Mouse (Mus musculus) adrenal gland, postnatal 25 days (tissue): ENCODE results near the gene Fez2. TPM values are rescaled to one million over a fixed set of nuclear protein-coding genes. Genes with fewer than 3 reads are reported as not detected.
A peak's percentile ranks its signal among the peaks of the same experiment; 100 is the strongest.

Experiments
- DNase-seq: peaks from one replicate; pipeline ENCODE4 v3.0.0; 2021; ENCODE audit warnings: mixed read lengths
- total RNA-seq: library from RNA; stranded (reverse); gene quantifications from 2 replicates; pipeline ENCODE4 v1.2.3, GENCODE M21; 2021

Fez2 gene
- total RNA-seq, 1 experiment from 2014 or later, result 59.3 TPM

DNA sequence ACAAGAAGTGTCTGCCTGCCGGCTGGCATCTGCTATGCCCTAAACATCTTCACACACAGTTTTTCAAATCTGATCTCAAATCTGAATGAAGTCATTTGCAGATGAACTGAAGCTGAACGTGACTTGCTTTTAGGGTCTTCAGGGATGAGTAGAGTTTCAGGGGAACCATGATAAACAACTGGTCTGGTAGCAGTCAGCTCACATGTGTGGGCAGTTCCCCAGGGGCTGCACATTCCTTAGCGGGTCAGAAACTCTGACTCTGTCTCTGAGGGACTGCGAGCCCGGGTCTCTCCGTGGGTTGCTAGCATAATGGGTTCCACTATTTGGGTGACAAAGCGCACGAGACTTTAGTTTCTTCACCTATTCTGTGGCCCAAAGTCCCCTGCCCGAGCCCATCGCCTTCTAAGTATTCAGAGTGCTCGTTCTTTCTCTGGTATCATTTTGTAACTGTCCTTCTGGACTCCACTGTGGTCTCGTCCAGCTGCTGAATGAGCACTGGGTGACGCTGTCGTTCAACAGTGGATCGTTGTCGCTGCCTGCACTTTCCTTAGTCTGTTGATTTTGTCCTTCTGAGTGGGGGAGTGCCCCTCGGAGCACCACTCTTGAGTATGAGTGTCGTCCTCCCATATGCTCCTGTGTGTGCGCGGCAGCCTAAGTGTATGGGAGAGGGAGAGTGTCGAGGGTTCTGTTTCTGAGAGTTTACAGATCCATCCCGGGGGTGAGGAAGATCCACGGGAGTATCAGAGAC is 53.2 kb downstream of the Fez2 start:
- DNase-seq, result no peak

DNA sequence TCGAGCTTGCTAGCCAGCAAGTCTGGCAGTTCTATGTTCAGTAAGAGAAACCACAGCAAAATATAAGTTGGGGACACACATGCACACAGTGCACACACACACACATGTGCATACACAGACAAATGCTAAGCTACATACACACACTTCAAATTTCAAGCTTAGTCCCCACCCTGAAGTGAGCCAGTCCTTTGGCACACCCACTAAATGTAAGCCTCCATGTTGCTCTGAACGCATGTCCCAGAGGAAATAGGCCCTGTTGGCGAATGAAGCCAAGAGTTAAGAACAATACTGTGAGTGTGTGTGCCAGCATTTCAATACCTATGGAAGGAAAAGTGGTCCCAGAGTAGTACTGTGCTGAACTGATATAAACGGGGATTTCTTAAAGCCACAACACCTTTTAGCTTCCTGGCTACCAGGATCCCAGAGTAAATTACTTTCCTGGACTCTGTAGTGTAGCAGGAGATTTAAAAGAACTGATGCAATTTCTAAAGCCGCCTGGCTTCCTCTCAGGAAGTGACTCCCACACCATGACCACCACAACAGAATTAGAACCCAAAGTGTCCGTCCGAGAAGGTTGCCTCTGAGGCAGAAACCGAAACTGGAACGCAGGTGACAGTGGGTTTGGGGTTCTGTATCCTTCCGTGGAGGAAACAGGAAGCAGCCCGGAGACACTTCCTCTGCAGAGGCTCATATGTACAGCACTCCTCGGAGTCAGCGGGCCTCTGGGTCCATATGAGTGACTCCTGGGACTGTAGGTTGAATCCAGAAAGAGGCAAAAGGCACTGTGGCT is 55.8 kb downstream of the Fez2 start:
- no peak for DNase-seq

DNA sequence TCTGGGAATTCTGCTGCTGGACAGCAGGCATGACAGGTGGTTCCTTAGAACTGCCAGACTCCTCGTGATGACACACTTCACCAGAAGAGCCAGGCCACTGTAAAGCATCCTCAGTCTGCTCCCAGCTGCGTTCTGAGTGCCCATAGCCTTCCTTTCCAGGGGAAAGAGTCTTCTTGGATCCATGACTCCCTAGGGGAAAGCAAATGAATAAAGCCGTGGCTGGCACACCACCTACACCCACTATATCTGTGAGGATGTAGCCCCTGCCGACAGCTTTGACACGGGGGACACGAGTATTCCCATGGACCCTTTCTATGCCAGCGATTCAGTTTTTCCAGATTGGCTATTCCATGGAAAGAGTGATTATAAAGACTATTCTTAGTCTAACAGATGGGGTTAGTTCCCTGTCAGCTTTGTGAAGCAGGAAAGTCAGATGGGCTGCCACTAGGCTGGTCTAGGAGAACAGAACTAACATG is 59.7 kb downstream of the Fez2 start:
- DNase-seq, result no peak

DNA sequence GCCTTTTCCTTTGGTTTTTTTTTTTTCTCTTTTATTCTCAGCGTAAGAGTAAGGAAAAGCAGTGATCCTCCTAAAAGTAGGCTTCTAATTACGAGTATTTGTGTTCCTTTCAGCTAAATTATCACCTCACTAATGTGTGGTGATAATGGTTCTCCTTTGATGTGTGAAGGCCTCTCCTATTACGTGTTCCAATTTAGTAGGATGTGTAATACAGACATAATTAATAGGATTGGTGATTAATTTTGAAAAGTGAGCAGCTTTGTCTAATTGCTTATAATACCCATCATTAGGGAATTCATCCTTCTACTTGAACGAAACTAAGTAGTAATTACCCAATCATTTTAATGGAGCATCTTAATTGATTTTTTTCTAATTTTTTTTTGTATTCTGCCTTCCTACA is 60.2 kb downstream of the Fez2 start:
- DNase-seq, result no peak

DNA sequence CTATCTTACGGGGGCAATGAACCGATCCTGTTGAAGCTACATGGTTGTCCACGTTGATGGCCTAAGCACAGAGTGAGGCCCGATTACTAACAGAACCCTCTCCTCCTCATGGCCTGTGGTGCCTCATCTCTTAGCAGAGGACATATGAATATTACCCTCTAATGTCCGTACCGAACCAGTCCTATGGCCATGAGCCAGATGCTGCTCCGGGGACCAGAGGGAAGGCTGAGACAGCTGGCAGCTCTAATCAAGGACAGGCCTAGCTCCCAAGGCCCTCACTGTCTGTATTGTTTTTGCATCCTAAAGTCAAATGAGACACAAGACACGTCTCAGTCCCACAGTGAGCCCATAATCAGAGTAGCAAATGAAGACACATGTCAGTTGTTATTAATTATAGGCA is 62.3 kb downstream of the Fez2 start:
- DNase-seq, result peak; percentile 16

DNA sequence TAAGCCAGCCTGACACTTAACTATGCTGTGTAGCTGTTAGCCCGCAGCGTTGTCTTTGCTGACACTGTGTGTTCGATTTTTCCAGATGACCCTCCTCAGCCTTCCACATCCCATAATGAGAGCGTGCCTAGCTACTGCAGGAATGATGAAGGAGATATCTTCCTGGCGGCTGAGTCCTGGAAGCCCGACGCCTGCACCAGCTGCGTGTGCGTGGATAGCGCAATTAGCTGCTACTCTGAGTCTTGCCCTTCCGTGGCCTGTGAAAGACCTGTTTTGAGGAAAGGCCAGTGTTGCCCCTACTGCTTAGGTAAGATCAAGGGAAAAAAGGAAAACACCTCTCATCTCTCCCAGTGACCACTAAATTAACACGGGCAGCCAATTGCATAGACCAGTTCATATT is 63.1 kb downstream of the Fez2 start:
- DNase-seq, result no peak

DNA sequence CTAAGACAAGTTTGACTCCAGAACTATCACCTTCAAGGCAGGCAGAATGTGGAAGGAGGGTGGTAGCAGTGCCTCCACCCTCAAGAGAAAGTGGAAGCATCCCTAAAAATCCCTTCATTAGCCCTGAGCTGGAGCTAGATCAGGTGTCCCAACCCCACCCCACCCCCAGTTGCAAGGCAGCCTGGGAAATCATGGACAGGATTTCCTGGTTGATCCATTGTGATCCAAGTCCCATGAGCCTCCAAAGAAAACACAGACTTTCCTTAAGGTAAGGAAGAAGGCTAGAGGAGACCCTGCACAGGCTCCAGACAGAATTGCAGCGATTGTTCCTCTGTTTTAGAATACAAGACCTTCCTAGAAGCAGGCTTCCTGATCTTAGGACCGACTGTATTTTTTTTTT is 63.5 kb downstream of the Fez2 start:
- DNase-seq, result no peak

DNA sequence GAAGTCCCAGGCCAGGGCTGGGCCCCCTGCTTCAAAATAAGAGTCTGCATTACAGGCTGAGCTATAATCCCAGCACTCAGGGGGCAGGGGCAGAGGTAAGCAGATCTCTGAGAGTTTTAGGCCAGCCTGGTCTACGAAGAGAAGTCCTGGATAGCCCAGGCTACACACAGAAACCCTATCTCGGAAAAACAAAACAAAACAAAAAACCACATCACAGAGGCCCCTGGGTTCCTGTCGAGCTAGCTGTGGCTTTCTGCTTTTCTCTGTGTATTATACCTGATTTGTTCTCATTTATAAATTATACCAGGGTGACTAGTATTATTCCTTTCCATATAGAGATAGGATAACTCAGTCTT is 65.5 kb downstream of the Fez2 start:
- no peak for DNase-seq

DNA sequence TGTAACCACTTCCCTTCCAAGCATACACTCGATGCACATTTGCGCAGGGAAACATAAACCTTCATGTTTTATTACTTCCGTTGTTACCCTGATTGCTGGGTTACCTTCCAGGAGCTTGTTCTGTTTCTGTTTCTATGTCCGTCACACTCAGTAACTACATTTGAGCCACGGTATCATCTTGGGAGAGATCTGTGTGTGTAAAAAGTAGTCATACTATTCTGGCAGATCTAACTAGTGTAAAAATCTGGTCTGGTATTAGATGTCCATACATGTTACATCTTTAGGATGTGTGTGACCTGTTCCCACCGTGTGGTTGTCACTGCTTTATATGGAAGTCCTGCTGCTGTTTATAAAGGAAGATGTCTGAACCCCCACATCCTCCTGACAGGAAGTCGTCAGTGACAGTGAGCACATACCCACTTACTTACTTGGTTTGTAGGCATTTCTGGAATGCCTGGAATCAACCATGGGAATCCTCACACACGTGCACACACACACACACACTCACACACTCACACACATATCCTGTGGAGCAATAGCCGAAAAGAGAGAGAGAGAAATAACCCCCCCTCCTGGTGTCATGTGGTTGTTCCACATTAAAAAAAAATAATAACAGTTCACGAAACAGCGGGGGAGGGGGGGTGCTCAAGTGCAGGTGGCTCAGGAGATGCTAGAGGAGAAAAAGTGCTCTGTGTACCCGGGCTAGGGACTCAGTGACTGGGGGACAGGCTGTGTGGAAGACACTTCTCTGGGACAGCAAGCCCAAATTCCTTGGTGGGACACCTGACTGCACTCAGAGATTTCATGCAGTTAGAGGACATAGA is 66.1 kb downstream of the Fez2 start:
- DNase-seq, result no peak

DNA sequence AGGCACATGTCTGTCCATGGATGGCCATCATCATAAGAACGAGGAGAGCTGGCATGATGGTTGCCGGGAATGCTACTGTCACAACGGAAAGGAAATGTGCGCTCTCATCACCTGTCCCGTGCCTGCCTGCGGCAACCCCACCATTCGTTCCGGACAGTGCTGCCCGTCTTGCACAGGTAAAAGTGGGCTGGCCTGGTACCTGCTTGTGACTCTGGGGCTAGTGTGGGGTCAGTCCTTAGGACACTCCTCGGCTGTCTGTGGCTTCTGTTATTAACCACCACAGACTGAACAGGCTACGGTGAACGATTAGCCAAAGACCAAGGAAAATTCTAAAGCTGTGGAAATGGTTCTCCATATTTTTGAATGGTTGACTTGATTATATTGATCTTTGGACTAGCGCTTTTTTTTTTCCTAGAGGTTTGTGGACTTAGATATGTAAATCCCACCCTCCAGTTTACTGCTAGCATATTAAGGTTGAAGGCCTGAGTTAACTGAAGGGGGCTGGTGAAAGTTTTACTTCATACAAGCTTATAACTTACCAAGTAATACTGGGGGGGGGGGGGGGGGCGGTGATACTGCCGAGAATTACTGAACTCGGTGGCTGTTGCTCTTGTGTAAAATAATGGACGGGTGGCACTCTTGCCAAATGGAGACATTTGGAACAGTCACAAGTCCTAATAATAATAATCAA is 70.7 kb downstream of the Fez2 start:
- no peak for DNase-seq

DNA sequence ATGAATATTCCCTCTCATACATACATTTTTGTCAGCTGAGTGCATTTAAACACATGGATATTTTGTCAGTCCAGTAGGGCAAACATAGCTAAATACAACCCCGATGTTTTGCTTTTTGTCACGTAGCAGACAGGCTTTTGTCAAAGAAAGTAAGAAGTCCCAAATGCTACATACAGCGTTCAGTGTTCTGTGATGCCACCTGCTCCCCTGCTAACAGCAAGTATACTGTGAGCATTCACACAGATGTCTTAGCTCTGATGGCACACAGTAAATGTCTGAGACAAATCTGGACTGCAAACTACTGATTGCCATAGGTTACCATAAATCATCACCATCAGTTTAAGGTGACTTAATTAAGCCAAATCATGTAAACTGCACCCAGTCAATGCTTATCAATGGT is 74.3 kb downstream of the Fez2 start:
- no peak for DNase-seq

DNA sequence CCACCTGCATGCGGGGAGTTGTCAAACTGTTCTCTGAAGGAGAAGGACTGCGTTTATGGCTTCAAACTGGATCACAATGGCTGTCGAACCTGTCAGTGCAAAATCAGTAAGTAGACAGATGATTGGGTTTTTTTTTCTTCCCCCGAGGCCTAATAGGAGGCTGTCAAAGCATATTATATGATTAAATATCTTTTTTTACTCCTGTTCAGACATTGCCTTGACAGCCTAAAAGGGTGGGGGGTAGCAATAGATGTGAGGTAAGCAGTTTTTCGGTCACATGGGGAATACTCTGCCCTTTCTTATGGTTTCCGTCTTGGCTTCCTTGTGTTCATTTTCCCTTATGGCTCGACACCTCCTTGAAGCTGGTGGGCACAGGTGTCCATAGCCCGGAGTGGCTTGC is 82.7 kb downstream of the Fez2 start:
- no peak for DNase-seq

DNA sequence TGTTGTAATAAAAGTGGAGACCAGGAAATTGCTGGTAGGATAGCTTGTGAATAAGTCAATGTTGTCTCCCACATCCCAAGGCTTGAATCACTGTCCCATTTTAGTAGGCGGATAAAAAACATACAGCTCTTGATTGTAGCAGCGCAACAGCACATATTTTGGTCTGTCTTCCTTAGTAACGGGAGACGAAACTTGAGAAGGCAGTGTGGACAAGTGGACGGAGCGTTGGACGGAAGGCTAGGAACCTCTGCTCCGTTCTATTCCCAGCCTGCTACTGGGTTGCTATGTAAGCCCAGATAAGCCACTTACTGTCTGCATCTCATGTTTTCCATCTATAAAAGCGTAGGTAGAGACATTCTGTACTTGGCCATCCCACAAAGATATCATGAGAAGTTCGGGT is 84.7 kb downstream of the Fez2 start:
- DNase-seq, result no peak

DNA sequence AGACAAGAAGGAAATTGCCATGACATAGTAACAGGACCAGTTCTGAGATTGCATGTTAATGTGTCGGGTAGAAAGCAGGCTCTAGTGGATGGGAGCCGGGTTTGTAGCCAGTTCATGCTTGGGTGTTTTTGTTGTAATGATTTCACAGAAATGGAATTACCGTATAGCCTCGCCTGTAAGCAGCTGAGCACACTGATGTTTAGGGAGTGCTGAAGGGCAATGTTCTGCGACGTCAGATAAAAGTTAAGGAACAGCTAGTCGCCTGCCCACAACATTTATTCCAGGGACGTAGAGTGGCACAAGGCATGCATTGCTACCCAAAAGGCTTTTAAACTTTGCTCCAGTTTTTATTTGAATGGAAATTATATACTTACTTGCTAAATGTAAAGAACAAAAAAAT is 86.5 kb downstream of the Fez2 start:
- DNase-seq, result no peak

DNA sequence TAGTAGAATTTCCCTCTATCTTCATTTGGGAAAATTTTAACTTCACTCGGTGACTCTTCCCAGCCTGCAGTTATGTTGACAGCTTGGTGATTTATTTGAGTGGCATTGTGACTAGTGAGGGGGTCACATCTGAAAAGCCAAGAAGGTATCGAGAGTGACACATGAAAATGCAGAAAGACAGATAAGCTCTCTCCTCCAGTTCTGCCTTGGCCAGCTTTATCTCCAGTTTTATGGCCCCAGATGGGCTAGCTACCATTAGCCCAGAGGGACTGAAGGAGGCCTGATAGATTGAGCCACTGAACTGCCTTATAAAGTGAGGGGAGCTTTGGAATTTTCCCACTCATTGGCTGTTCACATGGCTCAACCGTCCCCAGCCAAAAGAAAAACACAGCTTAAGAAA is 89.7 kb downstream of the Fez2 start:
- no peak for DNase-seq

DNA sequence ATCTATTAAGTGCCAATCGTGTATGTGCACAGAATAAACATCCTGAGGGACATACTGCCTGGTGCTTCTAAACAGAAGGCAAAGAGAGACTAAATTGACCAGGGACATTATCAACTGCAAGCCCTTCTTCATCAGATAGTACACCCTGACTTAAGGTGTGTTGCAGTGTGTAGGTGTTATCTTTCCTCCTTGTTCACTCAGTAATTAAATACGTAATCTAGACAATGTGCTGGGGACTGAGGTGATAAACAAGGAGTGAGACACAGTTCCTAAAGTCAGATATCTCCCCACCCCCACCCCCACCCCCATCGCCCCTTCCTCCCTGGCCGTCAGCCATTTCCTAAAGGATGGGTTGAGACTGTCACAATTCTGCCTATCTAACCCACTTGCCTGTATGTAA is 90.8 kb downstream of the Fez2 start:
- DNase-seq, result no peak

DNA sequence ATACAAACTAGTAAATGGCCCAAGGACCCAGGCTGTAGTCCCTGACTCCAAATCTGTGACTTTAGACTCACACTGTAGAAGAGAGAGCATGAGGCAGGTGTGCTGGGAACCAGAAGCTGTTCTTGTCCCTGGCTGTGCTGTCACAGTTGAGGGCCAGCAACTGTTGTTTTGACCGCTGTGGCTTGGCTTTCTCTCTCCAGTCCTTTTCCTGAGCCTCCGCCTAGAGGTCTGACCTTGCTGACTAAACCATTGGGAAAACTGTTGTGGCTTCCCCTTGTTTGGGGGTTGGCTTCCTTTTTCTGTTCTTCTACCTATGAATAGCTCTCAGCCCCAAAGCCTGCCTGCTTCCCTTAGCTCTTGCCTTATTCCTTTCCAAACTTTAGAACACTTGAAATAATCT is 91.6 kb downstream of the Fez2 start:
- no peak for DNase-seq

DNA sequence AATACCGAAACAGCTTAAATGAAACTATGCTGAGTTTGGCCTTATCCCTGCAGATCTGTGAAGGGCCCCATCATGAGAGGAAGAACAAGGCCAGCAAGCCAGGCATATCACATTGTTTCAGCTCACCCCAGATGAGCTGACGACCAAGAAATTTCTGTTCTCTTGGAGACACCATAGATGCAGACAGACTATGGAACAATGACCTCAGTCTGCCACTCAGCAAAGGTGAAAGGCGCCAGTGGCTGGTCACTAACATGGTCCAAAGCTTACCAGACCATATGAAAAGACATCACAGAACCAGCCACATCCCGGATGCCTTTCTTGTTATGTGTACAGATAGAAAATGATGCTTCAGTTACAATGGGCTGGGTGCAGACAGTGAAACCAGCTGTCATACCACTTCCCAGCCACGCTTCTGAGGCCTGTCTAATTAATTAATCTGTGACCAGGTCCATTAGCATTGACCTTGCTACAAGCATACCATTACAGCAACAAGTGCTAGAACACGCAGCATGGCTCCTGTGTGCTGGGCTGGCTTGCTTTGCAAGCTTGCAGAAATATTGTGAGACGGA is 92.1 kb downstream of the Fez2 start:
- no peak for DNase-seq

DNA sequence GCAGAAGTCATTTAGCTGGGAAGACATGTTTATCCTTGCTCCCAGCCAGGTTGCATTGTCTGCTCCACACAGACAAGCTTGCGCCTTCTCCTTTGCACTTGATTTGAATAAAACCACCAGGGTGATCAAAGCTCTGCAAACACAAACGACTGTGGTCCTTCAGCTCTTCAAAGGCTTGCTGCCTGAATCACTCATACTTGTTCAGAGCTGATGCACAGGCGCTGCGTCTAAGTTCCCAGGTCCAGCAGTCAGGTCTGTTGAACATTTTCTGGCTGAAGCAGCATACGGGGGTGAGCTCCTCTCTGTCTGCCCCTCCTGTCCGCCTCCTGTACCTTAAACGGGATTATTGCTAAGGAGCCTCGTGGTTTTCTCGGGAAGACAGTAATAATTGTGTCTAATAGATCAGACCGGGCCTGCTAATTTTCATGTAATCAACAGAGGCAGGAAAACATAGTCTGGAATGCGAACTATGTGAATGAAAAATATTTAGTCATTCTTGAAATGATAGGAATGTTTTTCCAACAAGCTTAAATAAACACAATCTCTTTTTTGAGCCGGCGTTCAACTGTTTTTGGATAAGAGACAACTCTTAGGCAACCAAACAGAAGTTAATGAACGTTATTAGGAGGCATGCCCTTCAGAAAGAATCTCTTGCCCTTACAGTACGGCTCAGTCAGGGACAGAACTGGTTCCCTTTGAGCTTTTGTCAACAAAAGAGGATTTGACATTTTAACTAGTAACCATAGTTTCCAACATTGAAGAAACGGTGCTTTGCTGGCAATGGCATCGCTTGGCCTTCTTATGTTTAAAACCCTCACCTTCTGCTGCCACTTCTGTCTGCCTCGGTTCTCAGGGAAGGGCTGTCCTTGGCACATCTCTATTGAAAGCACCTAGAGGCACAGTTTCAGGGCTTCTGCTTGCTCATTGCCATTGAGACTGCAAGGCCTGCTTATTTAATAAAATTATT is 95.3 kb downstream of the Fez2 start:
- DNase-seq, result no peak

DNA sequence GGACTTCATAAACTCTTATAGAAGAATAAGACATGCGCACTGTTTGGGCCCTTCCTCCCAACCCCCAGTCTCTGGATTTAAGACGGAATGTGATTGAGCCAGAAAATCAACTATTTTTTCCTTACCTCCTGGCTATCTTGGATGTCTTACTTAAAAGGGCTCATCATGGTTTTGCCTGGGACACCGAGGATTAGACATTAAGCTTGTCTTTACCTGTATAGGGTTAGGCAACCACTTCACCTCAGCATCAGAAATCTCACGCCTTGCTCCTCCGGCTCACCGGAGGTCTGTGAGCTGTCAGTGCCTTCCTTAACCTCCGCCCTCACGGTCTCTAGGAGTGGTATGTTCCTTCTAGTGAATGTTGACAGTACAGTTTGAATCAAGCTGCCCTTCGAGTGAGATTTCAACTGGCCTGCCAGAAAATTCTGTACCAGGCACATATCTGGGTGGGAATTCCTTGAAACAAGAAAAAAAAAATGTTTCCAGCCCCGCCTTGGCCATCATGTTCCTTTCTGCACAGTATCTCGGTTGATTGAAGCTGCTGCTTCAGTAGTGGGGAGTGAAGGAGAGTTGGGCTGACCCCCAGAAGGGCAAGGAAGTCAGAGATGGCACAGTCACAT is 96.6 kb downstream of the Fez2 start:
- DNase-seq, result no peak
